Mouse (Mus musculus) layer of hippocampus, postnatal 14 days (tissue): Measurements from ENCODE around the gene Spag6l. TPM values are rescaled to one million over a fixed set of nuclear protein-coding genes. Genes with fewer than 3 reads are reported as not detected.
"Not testable (repeated sequence)": the region's sequence is repeated elsewhere in the genome, so short reads cannot be mapped to it uniquely, and the experiment has no call there.

Experiments used
- DNase-seq, 2 experiments: peaks; one replicate each; pipeline ENCODE4 v3.0.0; 2021 to 2022; ENCODE audit warnings: low spot score in 2 of 2, mixed read lengths in 1 of 2
- long read RNA-seq, 2 experiments: library from polyadenylated mRNA; stranded (forward); transcript quantifications; one replicate each; pipeline ENCODE4 v2.0.0; 2021
- total RNA-seq, 2 experiments: library from RNA; stranded (reverse); gene quantifications; 2 replicates each; pipeline ENCODE4 v1.2.3; 2021

Spag6l gene
- total RNA-seq, result 10 to 100 TPM; 11.3 to 13.6 TPM
- long read RNA-seq, experiment 1, partial matches to known transcripts, result 2 of 8 reads
- long read RNA-seq, experiment 1, other reads (novel, unspliced or antisense), result 2 of 8 reads
- long read RNA-seq, experiment 2, transcript Spag6l-201 (11 exons, 2,416 nt), result major isoform, 11 of 17 reads
- long read RNA-seq, experiment 2, partial matches to known transcripts, result 3 of 17 reads
- long read RNA-seq, experiment 2, other reads (novel, unspliced or antisense), result 3 of 17 reads

DNA sequence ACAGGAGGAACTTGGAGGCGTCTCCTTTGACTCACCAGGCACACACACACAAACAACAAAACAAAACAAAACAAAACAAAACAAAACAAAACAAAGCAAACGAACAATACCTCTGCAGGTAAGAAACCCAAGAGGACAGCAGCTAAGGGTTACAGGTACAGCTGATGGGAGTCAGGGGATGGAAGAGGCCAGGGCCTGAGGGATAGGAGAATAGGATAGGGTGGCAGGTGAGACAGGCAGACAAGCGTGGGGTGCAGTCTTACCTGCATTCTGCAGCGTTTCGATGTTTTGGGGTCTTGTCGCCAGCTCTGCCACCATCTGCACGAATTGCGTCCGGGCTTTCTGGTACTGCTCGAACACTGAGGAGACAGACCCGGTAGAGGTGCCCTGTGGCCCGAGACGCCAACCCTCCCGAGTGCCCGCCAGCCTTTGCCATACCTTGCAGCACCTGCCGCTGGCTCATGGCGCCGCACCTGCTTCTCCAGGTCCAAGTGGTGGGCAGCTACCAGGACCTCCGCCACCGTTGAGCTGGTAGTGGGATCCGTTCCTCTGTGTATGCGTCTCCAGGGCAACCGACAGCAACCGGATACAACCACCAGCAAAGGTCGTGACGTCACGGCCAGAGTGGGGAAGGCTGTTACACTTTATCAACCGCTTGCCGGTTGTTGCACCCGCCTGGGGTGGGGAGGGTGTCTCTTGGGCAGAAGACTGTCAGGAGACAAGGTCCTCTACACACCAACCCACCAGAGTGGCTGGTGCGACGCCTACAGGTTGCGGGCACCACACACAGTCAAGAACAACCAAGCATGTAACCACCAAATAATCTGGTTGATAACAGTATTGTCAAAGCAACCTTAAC lies at the start of gene Spag6l:
TSS of gene Spag6l (minus strand) at position 700 of the 859 bp plus-strand sequence.
- peak; percentile 51 to 62 for DNase-seq

DNA sequence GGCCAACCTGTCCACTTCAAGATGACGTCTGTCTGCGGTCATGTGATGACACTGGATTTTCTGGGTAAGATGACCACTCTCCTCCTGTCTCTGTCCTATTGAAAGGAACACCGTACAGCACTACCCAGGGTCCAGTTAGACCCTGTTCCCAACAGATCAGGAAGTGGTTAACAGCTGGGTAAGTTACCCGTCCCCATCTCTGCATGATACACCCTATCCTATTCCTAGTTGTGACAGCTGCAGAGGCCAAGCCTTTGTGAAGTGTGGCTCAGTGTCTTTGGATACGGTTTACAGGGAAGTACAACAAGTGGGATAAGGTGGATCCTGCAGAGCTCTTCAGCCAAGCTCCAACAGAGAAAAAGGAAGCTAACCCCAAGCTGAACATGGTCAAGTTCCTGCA lies 49.8 kb upstream of the Spag6l start:
- no peak for DNase-seq

DNA sequence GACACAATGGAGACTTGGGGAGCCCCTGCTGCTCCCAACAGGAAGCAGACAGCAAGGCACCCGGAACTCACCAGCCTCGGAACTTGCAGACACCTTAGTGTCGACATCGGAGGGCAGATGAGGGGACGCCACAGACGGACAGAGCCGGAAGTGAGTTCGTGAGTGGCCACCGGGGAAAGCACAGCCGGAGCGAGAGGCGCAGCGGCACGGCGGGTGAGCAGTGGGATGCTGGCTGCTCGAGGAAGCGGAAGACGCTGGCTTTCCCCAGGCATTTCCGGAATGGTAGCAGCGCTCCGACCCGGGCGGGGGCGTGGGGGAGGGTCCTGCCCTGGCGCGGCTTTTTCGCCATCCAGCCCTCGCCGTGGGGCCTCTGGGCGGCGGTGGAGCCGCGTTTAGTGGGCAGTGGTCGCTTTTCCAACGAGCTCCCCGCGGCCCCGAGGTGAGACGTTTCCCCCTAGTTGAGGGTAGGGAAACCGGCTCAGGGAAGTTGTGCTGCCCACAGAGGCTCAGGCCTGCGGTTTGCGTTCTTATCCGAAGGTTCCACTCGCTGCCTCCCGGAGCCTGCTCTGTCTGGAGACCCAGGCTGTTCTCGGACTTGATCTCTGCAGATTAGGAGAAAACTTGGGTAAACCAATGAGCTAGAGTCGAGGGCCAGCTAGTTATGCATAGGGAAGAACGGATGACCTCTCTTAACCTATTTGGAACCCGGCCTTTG lies 41.5 kb upstream of the Spag6l start, which contains the start of the genes Top3b and Vpreb1:
TSS of gene Top3b (plus strand) at position 120 of the 715 bp plus-strand sequence.
TSS of gene Vpreb1 (minus strand) at position 227 of the 715 bp plus-strand sequence.
- DNase-seq, result peak; percentile 91 to 95

DNA sequence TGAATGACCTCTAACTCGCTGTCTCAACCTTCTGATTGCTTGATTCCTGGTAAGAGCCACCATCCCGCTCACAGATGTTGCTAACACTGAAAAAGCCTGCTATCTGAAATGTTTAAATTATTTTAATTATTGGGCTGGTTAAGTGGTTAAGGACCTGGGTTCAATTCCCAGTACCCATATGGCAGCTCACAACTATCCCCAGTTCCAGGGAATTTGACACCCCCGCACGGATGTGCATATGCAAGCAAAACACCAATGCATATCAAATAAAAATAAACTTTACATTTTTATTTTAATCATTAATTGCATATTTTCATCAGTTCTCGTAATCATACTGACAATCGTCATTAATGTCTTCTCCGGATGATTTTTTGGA lies 41.0 kb upstream of the Spag6l start:
- no peak for DNase-seq

- DNase-seq, result no peak
These were observed 36.7 kb upstream of the Spag6l start for GRCm38 (mm10) chr16:16865696-16866561.

DNA sequence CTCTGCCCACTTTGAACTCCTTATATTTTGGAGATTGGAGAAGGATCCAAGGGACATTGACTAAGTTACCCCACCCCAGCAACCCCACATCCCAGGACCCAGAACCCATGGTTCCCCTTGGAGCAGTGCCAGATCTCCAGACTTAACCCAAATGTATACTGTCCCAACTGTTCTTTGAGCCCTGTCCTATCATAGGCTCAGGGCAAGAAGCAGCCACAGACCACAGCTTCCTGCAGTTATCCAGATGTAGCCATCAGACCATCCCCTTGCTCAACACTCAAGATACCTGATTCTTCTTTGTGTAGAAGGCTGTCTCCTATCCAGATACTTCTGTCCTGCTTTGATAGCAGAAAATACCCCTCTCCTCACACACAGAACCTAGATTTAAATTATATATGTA lies 36.0 kb upstream of the Spag6l start:
- DNase-seq, result no peak

- DNase-seq, result no peak
These were observed 34.7 kb upstream of the Spag6l start, which contains the start of gene Igll1 for GRCm38 (mm10) chr16:16863978-16864377. TSS of gene Igll1 (minus strand) at chr16:16863985.

GRCm38 (mm10) chr16:16862288-16862687 lies 33.0 kb upstream of the Spag6l start:
- DNase-seq, result no peak

DNA sequence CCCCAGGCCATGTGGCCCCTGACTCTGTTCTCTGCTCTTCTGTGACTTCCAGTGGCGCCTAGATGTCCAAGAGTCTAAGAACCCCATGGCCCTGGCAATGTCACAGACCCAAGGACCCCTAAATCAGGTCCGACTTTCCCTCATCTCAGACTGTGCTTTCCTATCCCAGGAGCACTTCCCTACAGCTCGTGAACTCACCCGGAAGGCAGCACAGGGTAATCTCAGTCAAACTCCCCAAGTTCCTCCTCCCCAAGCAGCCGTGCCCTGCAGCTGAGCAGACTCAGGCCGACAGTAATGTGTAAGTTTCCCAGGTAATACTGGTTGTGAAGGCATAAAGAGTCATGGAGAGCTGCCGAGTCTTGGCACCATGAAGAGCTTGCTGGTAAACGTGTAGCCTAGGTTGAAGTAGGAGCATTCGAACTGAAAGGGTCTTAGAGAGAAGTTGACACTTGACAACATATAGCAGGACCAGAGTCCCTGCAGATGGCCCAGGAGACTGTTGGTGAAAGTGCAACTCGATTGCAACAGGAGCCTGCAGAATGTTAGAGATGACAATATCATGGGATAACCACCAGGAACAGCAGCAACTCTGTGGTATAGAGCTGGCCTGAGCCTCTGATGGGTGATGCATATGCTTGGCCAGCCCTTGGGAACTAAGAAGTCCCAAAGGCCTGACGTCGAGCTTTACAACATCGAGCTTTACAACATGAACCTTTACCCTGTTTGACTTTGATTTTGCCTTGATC lies 27.6 kb upstream of the Spag6l start:
- DNase-seq, result no peak

DNA sequence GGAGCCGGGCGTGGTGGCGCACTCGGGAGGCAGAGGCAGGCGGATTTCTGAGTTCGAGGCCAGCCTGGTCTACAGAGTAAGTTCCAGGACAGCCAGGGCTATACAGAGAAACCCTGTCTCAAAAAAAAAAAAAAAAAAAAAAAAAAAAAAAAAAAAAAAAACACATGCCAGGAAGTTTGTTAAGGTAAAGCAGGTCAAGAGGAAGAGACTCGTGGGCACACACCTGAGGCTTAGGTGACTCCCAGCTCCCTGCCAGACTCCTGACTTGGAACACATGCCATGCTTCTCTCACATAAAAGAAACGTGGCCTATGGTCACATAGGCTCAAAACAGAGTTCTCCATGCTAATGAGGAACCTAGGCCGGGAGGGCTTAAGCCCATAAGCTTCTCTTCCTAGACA lies 26.8 kb upstream of the Spag6l start:
- DNase-seq, result not testable (repeated sequence)

GRCm38 (mm10) chr16:16855541-16855940 lies 26.3 kb upstream of the Spag6l start:
- DNase-seq, result no peak

DNA sequence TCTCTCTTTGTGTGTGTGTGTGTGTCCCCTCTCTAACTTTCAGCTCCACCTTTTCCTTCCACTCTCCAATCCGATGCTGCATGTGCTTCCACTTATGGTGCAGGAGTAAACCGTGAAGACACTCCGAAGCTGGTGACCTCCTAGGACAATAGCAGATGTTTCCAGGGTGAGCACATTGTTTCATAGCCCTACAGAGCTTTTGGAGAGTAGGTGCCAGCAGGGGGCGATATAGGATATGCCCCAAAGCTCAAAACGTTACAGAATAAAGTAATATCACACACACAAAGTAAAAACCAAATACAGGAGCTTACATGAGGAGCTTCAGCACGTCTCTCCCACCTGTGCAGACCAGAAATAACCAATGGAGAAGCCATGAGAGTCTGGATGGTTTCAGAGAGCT lies 25.6 kb upstream of the Spag6l start:
- DNase-seq, result peak in 1 of 2 experiments; percentile 28

GRCm38 (mm10) chr16:16852411-16852810 lies 23.2 kb upstream of the Spag6l start:
- DNase-seq, result no peak

DNA sequence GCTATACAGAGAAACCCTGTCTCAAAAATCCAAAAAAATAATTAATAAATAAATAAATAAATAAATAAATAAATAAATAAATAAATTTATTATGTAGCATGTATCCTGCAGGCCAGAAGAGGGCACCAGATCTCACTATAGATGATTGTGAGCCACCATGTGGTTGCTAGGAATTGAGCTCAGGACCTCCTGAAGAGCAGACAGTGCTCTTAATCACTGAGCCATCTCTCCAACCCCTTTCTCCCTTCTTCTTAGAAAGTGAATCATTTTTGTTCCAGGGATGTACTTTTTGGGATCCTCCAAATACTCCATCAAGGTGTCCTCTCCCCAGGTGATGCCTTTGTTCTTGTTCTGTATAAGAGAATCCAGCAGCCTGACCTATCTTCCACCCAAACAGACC lies 19.9 kb upstream of the Spag6l start:
- DNase-seq, result no peak

DNA sequence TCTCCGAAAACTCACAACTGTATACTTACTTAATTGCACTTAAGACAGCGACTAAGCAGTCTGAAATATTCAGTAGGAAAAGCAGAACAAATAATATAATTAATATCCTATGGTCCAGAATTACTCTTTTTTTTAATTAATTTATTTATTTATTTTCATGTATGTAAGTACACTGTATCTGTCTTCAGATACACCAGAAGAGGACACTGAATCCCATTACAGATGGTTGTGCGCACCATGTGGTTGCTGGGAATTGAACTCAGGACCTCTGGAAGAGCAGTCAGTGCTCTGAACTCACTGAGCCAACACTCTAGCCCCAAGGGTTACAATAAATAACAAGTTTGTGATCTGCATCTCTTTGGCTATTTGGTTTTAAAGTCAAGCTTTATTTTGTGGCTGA lies 415 bp upstream of the Spag6l start:
- DNase-seq, result no peak

DNA sequence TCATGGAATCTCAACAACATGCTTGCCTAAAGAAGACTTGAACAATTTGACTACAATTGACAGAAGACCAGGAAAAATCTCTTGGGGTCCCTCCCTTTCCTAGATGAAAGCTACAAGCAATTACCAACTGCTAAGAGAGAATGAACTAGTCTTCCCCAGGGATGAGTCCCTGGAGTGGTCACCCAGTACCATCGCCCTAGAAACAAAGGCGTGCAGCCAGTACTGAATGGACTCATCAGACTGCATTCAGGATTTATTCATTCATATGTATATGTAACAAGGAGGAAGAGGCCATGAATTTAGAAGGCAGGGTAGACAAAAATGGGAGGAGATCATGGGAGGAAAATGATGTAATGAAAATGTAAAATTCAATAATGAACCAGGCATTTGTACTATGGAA lies 3.0 kb downstream of the Spag6l start:
- no peak for DNase-seq

DNA sequence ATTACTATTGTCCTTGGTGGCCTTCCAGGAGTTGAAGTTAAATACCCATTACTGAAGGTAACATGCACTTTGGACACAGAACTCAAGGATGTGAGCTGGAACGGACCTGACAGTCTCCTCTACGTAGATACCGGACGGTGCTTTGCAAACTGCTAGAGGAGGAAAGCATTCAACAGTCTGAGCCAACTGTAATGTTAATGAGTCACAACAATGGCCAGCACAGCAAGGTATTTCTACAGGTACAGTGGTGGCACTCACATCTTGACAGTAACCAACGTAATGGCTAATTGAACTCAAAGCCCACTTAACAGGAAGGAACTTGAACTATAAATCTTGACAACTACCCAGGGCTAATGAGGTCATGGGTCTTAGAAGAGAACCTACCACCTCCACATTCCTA lies 3.8 kb downstream of the Spag6l start:
- DNase-seq, result no peak

- DNase-seq, result no peak
These were observed 22.9 kb downstream of the Spag6l start for GRCm38 (mm10) chr16:16806325-16806724.
